Mouse (Mus musculus): ENCODE data around the gene Efcab3. TPM values are rescaled to one million over a fixed set of nuclear protein-coding genes. Genes with fewer than 3 reads are reported as not detected.

Gene Efcab3
- polyA plus RNA-seq, 1 experiment from 2014 or later = not detected

GRCm38 (mm10) chr11:105164516-105165510 is 101.4 kb downstream of the Efcab3 start:
- Histone ChIP-seq H3K27ac (replicated peaks) (no peak overlapping the region), H3K9me3 (replicated peaks) (0 out of 2 replicates have a peak, but pooled peaks cover 6% of the 10 kb centered on the region), H3K9ac (replicated peaks) (no peak overlapping the region), H3K36me3 (no peaks in the 10 kb centered on the region), H3K4me1 (no peaks in the 10 kb centered on the region), H3K4me3 (replicated peaks) (no peak overlapping the region), H3K27me3 (replicated peaks) (no peaks in the 10 kb centered on the region), H3K4me2 (no peak overlapping the region)
- WGBS = 82% methylated on average over 69 of the region's 69 CpGs
- no peak for ATAC-seq (ENCODE audit: low FRiP score)

- Histone ChIP-seq H3K4me3 (replicated peaks) (no peak overlapping the region), H3K36me3 (no peaks in the 10 kb centered on the region), H3K4me1 (no peaks in the 10 kb centered on the region), H3K9me3 (replicated peaks) (0 out of 2 replicates have a peak, but pooled peaks cover 6% of the 10 kb centered on the region), H3K4me2 (no peak overlapping the region), H3K27me3 (replicated peaks) (no peaks in the 10 kb centered on the region), H3K27ac (replicated peaks) (no peak overlapping the region), H3K9ac (replicated peaks) (no peak overlapping the region)
- 92% methylated on average over 10 of the region's 10 CpGs for WGBS
- no peak for ATAC-seq (ENCODE audit: low FRiP score)
These were observed 103.4 kb downstream of the Efcab3 start for GRCm38 (mm10) chr11:105166780-105167179.

Other genes with a start within 250 kb of the Efcab3 start
- gene Mettl2, start 62.8 kb downstream of the Efcab3 start, polyA plus RNA-seq (2015; fragmentation: Nextera tagmentation; extraction: Ambion mirVana) = 30.0 and 35.1 TPM in 2 replicates
- gene Gm10842, start 83.3 kb downstream of the Efcab3 start, polyA plus RNA-seq (2015; fragmentation: Nextera tagmentation; extraction: Ambion mirVana) = not detected in 2 replicates
- 18.6 and 20.6 TPM in 2 replicates for gene Tlk2, start 115.2 kb downstream of the Efcab3 start, polyA plus RNA-seq (2015; fragmentation: Nextera tagmentation; extraction: Ambion mirVana)
- gene Mrc2, start 229.1 kb downstream of the Efcab3 start, polyA plus RNA-seq (2015; fragmentation: Nextera tagmentation; extraction: Ambion mirVana) = 5.1 and 6.6 TPM in 2 replicates